Mouse (Mus musculus) stomach, postnatal 0 days (tissue): ENCODE measurements around the gene Mrps18a. TPM values are rescaled to one million over a fixed set of nuclear protein-coding genes. Genes with fewer than 3 reads are reported as not detected.

ENCODE experiments used
- ATAC-seq: fragments of 200-750 bp; cut with Nextera tagmentation; 2 replicates; pipeline ENCODE4 v1.8.0; 2017; ENCODE audit not compliant: low FRiP score, low TSS enrichment
- DNase-seq: peaks from one replicate; pipeline ENCODE4 v3.0.0-alpha.2; 2016; ENCODE audit warnings: low spot score
- H3K27ac ChIP-seq: fragments of 300-500 bp; sonication (generic); replicated peaks from 2 replicates; pipeline ENCODE4 v1.5.1; 2014; ENCODE audit warnings: mild to moderate bottlenecking, control low read depth
- H3K27me3 ChIP-seq: fragments of 300-500 bp; sonication (generic); 2 replicates; pipeline ENCODE4 v1.6.1; 2014; ENCODE audit warnings: low read length; ENCODE audit not compliant: control insufficient read depth, insufficient read depth
- H3K36me3 ChIP-seq: fragments of 300-500 bp; sonication (generic); 2 replicates; pipeline ENCODE4 v1.6.1; 2014; ENCODE audit warnings: low read length, mixed read lengths; ENCODE audit not compliant: control insufficient read depth, insufficient read depth
- H3K4me1 ChIP-seq: fragments of 300-500 bp; sonication (generic); replicated peaks from 2 replicates; pipeline ENCODE4 v1.6.1; 2014; ENCODE audit warnings: antibody characterized with exemption; ENCODE audit not compliant: control insufficient read depth, insufficient read depth
- H3K4me2 ChIP-seq: fragments of 300-500 bp; sonication (generic); replicated peaks from 2 replicates; pipeline ENCODE4 v1.6.1; 2014; ENCODE audit warnings: low read depth, mild to moderate bottlenecking, control low read depth, moderate library complexity
- H3K4me3 ChIP-seq: fragments of 300-500 bp; sonication (generic); 2 replicates; pipeline ENCODE4 v1.5.1; 2014; ENCODE audit warnings: low read depth, low read length, control low read depth
- H3K9ac ChIP-seq: fragments of 300-500 bp; sonication (generic); 2 replicates; pipeline ENCODE4 v1.6.1; 2014; ENCODE audit warnings: mild to moderate bottlenecking, low read length, control low read depth, mixed read lengths
- H3K9me3 ChIP-seq: fragments of 300-500 bp; sonication (generic); 2 replicates; pipeline ENCODE4 v1.6.1; 2016; ENCODE audit warnings: low read length; ENCODE audit not compliant: control insufficient read depth
- CTCF ChIP-seq: IDR thresholded peaks from 2 replicates; pipeline ENCODE4 v1.5.1; 2016; ENCODE audit warnings: antibody characterized with exemption, low read depth, mild to moderate bottlenecking, moderate library complexity
- EP300 ChIP-seq: optimal IDR thresholded peaks from 2 replicates; pipeline ENCODE3; 2016; ENCODE audit warnings: antibody characterized with exemption
- WGBS: fragments of 180-500 bp; shearing (Covaris S2); extraction: QIAGEN DNeasy Blood & Tissue Kit; methylation state at CpG from one replicate; pipeline ENCODE4 v1.1.7; 2014; 5-methylcytosine and 5-hydroxymethylcytosine counted together
- polyA plus RNA-seq: library from polyadenylated mRNA; unstranded; fragments of >200 nt; fragmentation: Nextera tagmentation; extraction: Ambion mirVana; gene quantifications from 2 replicates; pipeline ENCODE4 v1.2.1, GENCODE M21; 2015

The Mrps18a gene
- polyA plus RNA-seq, 1 experiment from 2014 or later, result 99.0 TPM

DNA sequence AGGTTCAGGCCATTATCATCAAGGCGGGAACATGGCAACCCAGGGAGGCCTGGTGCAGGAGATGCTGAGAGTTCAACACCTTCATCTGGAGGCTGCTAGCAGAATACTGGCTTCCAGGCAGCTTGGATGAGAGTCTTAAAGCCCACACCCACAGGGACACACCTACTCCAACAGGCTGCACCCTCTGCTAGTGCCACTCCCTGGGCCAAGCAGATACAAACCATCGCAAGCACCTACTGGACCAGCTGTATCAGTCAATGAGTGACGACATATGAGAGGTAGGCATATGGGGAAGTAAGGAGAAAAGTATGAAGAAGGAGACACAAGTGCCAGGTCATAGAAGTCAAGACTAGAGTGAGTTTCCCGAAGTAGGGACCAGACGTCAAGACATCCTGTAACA is 45.9 kb downstream of the Mrps18a start:
- H3K4me1 ChIP-seq, result peaks cover 3% of the 10 kb centered on the region; the same call in 1 of the 2 replicates
- H3K4me2 ChIP-seq, result no peak overlapping the region
- H3K9me3 ChIP-seq, result no peaks in the 10 kb centered on the region
- no peak overlapping the region for H3K27ac ChIP-seq
- H3K4me3 ChIP-seq, result no peak overlapping the region
- H3K36me3 ChIP-seq, result no peaks in the 10 kb centered on the region
- TF ChIP-seq EP300 (no peak), CTCF (no peak)
- no peaks in the 10 kb centered on the region for H3K27me3 ChIP-seq
- WGBS, result 72% methylated on average over 5 of the region's 5 CpGs
- peak; percentile 18; the same call in 1 of the 2 replicates for ATAC-seq
- peak; percentile 34 for DNase-seq
- no peak overlapping the region for H3K9ac ChIP-seq

DNA sequence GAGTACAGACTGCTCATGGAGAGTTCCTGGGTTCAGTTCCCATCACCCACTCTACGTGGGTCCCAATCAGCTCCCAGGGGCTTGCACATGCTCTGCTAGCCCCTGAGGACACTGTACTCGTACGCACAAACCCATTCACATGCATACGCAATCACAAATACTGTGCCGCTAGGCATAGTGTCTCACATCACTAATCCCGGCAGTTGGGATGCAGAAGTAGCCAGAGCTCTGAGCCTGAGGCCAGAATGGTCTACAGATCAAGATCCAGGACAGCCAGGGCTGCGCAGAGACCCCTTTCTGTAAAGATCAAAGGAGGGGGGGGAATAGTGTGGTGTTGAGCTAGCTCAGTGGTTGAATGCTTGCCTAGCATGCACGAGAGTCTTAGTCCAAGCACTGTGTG is 46.3 kb downstream of the Mrps18a start:
- TF ChIP-seq CTCF (no peak), EP300 (no peak)
- Histone ChIP-seq H3K27ac (no peak overlapping the region), H3K9me3 (no peaks in the 10 kb centered on the region), H3K27me3 (no peaks in the 10 kb centered on the region), H3K36me3 (no peaks in the 10 kb centered on the region), H3K4me2 (no peak overlapping the region), H3K4me3 (no peak overlapping the region), H3K4me1 (peaks cover 3% of the 10 kb centered on the region; the same call in 1 of the 2 replicates), H3K9ac (no peak overlapping the region)
- no peak for DNase-seq
- WGBS, result 89% methylated on average over 8 of the region's 8 CpGs
- no peak for ATAC-seq

DNA sequence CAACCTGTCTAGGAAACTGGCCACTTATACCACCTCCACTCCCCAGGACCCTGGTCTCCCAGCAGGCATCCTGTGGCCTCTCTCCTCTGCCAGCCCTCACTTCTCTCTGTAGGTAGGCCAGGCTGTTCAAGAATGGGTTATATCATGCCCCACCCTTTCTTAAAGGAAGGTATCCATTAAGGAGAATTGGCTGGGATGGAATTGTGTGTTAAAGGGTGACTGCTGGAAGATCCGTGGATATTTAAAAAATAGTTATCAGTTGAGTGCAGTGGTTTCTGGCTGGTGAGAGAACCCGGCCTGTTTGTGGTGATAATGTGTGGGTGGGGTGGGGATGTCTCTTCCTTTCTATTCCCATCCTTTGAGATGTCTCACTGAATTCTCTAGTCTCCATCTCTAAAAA is 48.5 kb downstream of the Mrps18a start:
- H3K4me2 ChIP-seq, result peak overlapping the region; percentile 73; the same call in 1 of the 2 replicates
- H3K9ac ChIP-seq, result no peak overlapping the region
- H3K27ac ChIP-seq, result peak overlapping the region; percentile 92
- TF ChIP-seq EP300, result no peak
- TF ChIP-seq CTCF, result no peak
- no peaks in the 10 kb centered on the region; the same call in 1 of the 2 replicates for H3K4me1 ChIP-seq
- DNase-seq (no peak), ATAC-seq (no peak; the same call in 1 of the 2 replicates)
- peaks cover 2% of the 10 kb centered on the region; the same call in 1 of the 2 replicates for H3K36me3 ChIP-seq
- H3K27me3 ChIP-seq, result no peaks in the 10 kb centered on the region
- H3K9me3 ChIP-seq, result no peaks in the 10 kb centered on the region
- peak overlapping the region; percentile 80 for H3K4me3 ChIP-seq
- 49% methylated on average over 2 of the region's 2 CpGs for WGBS

DNA sequence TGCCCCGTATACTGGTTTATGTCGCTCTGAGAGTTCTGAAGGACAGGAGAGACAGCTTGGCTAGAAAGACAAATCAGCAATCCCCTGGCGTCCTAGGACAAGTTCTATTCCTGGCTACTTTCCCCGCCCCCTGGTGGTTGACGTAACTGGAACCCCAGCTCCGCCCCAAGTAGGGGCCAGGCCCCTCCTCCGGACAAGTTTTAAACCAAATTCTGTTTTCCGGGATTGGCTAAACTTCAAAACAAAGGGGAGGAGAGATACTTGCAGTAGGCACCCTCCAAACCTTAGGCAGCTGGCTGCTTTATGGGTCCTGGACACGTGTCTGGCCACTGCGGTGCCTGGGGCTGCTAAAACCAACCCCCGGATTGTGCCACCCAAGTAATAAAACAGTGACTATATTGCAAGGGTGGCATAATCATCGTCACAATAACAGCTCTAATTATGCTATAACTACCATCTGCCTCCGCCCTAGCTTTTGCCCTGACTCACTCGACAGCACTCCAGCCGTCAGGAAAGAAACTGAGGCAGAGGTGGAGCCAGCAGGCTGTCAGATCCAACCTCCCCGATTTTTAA is 49.4 kb downstream of the Mrps18a start:
- 0% methylated on average over 16 of the region's 16 CpGs for WGBS
- peak overlapping the region; percentile 92 for H3K27ac ChIP-seq
- no peaks in the 10 kb centered on the region for H3K9me3 ChIP-seq
- peak overlapping the region; percentile 80 for H3K4me3 ChIP-seq
- H3K27me3 ChIP-seq, result no peaks in the 10 kb centered on the region
- peak; percentile 68 for TF ChIP-seq EP300
- peak; percentile 66 for TF ChIP-seq CTCF
- H3K9ac ChIP-seq, result peak overlapping the region; percentile 55
- DNase-seq (peak; percentile 89), ATAC-seq (peak; percentile 58)
- H3K4me1 ChIP-seq, result no peaks in the 10 kb centered on the region; the same call in 1 of the 2 replicates
- H3K4me2 ChIP-seq, result peak overlapping the region; percentile 73
- H3K36me3 ChIP-seq, result peaks cover 5% of the 10 kb centered on the region; the same call in 1 of the 2 replicates

DNA sequence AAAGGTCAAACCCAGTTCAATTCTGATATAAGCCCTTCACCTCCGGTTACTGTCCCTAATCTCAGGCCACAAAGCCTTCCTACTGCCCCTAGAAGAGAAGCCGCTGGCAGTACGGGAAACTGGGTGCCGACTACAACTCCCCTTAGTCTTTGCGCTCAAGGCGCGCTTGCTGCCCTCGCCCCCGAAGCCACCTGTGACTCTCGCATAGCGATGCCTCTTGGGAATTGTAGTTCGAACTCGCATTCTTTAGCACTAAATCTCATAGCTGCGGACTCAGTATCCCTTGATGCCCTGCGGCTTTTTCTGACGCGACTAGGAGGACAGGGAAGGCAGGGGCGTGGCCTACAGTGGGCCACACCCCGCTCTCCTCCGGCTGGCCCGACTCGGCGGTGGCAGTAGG is 49.9 kb downstream of the Mrps18a start, which contains the start of gene Gtpbp2:
Gtpbp2 (plus strand) TSS at position 347 of the 400 bp plus-strand sequence.
- Histone ChIP-seq H3K4me3 (peak within 1 kb of the TSS; percentile 80), H3K9ac (peak within 1 kb of the TSS; percentile 88), H3K4me1 (no peaks in the 10 kb centered on the region; the same call in 1 of the 2 replicates), H3K9me3 (no peaks in the 10 kb centered on the region), H3K27me3 (no peaks in the 10 kb centered on the region), H3K27ac (peak within 1 kb of the TSS; percentile 92), H3K4me2 (peak within 1 kb of the TSS; percentile 86), H3K36me3 (peaks cover 10% of the 10 kb centered on the region; the same call in 1 of the 2 replicates)
- ATAC-seq (peak; percentile 91), DNase-seq (peak; percentile 96)
- TF ChIP-seq CTCF, result no peak
- WGBS, result 0% methylated on average over 23 of the region's 23 CpGs

DNA sequence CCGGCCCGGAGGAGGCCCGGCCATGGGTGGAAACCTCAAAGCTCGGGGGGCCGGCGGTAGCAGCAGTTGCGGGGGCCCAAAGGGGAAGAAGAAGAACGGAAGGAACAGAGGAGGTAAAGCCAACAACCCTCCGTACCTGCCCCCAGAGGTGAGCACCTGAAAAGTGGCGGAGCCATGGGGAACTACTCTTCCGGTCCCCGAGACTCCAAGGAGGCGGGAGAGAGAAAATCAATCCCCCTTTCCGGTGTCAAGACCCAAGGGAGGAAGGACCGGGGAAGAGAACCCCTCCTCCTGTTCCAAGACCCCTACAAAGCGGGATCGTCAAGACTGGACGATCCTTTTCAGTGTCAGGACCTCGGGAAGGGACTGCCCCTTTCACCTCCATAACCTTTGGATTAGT is 50.4 kb downstream of the Mrps18a start:
- DNase-seq (no peak), ATAC-seq (0 out of 2 replicates have a peak, but pooled peaks have one; percentile 10)
- no peaks in the 10 kb centered on the region for H3K27me3 ChIP-seq
- H3K9me3 ChIP-seq, result no peaks in the 10 kb centered on the region
- peak overlapping the region; percentile 88 for H3K9ac ChIP-seq
- peak overlapping the region; percentile 91 for H3K27ac ChIP-seq
- no peak for TF ChIP-seq CTCF
- no peak for TF ChIP-seq EP300
- peak overlapping the region; percentile 80 for H3K4me3 ChIP-seq
- H3K4me2 ChIP-seq, result peak overlapping the region; percentile 86
- no peaks in the 10 kb centered on the region; the same call in 1 of the 2 replicates for H3K4me1 ChIP-seq
- under 1% methylated on average over 19 of the region's 19 CpGs for WGBS
- H3K36me3 ChIP-seq, result peaks cover 10% of the 10 kb centered on the region; the same call in 1 of the 2 replicates
